Mouse (Mus musculus): Measurements from ENCODE around the gene Nfib. TPM values are rescaled to one million over a fixed set of nuclear protein-coding genes. Genes with fewer than 3 reads are reported as not detected.

The Nfib gene
- polyA plus RNA-seq, 1 experiment from 2014 or later: 31.8 TPM

GRCm38 (mm10) chr4:82676104-82676503, 29.4 kb downstream of the Nfib start:
- Histone ChIP-seq H3K4me2 (ENCODE audit: low read depth, severe bottlenecking) (no peak overlapping the region), H3K4me1 (ENCODE audit: control insufficient read depth, insufficient read depth, low read length) (no peaks in the 10 kb centered on the region; the same call in 1 of the 2 replicates), H3K27me3 (ENCODE audit: control insufficient read depth, insufficient read depth, low read length) (no peaks in the 10 kb centered on the region), H3K36me3 (ENCODE audit: control insufficient read depth, insufficient read depth, low read length) (no peaks in the 10 kb centered on the region), H3K9ac (ENCODE audit: low read length) (no peak overlapping the region), H3K4me3 (ENCODE audit: low read depth, low read length) (no peak overlapping the region), H3K9me3 (ENCODE audit: control insufficient read depth, low read length) (no peaks in the 10 kb centered on the region), H3K27ac (replicated peaks; ENCODE audit: low read depth, low read length) (no peak overlapping the region)
- 94% methylated on average over 2 of the region's 2 CpGs for WGBS
- ATAC-seq (ENCODE audit: insufficient number of reproducible peaks, low FRiP score, low TSS enrichment, low read depth) (no peak), DNase-seq (ENCODE audit: low spot score) (no peak)

- Histone ChIP-seq H3K9me3 (ENCODE audit: control insufficient read depth, low read length) (no peaks in the 10 kb centered on the region), H3K4me2 (ENCODE audit: low read depth, severe bottlenecking) (no peak overlapping the region), H3K4me3 (ENCODE audit: low read depth, low read length) (no peak overlapping the region), H3K9ac (ENCODE audit: low read length) (no peak overlapping the region), H3K4me1 (ENCODE audit: control insufficient read depth, insufficient read depth, low read length) (no peaks in the 10 kb centered on the region; the same call in 1 of the 2 replicates), H3K27me3 (ENCODE audit: control insufficient read depth, insufficient read depth, low read length) (no peaks in the 10 kb centered on the region), H3K36me3 (ENCODE audit: control insufficient read depth, insufficient read depth, low read length) (no peaks in the 10 kb centered on the region), H3K27ac (replicated peaks; ENCODE audit: low read depth, low read length) (no peak overlapping the region)
- 82% methylated on average over 3 of the region's 3 CpGs for WGBS
- DNase-seq (ENCODE audit: low spot score) (no peak), ATAC-seq (ENCODE audit: insufficient number of reproducible peaks, low FRiP score, low TSS enrichment, low read depth) (no peak)
These were observed 38.2 kb downstream of the Nfib start for GRCm38 (mm10) chr4:82667271-82667872.

- H3K4me3 ChIP-seq (ENCODE audit: low read depth, low read length): no peak overlapping the region
- WGBS: 91% methylated on average over 7 of the region's 7 CpGs
These were observed 41.1 kb downstream of the Nfib start for GRCm38 (mm10) chr4:82664436-82664835.

GRCm38 (mm10) chr4:82663749-82664381, 41.7 kb downstream of the Nfib start:
- H3K4me2 ChIP-seq (ENCODE audit: low read depth, severe bottlenecking): no peak overlapping the region
- H3K36me3 ChIP-seq (ENCODE audit: control insufficient read depth, insufficient read depth, low read length): no peaks in the 10 kb centered on the region
- 86% methylated on average over 6 of the region's 6 CpGs for WGBS
- H3K4me1 ChIP-seq (ENCODE audit: control insufficient read depth, insufficient read depth, low read length): no peaks in the 10 kb centered on the region; the same call in 1 of the 2 replicates
- ATAC-seq (ENCODE audit: insufficient number of reproducible peaks, low FRiP score, low TSS enrichment, low read depth) (no peak), DNase-seq (ENCODE audit: low spot score) (peak; percentile 28)
- no peaks in the 10 kb centered on the region for H3K9me3 ChIP-seq (ENCODE audit: control insufficient read depth, low read length)
- H3K4me3 ChIP-seq (ENCODE audit: low read depth, low read length): no peak overlapping the region
- H3K27ac ChIP-seq (replicated peaks; ENCODE audit: low read depth, low read length): no peak overlapping the region
- H3K9ac ChIP-seq (ENCODE audit: low read length): no peak overlapping the region
- no peaks in the 10 kb centered on the region for H3K27me3 ChIP-seq (ENCODE audit: control insufficient read depth, insufficient read depth, low read length)

More at GRCm38 (mm10) chr4:82664436-82664835, 41.1 kb downstream of the Nfib start:
- DNase-seq (ENCODE audit: low spot score) (no peak), ATAC-seq (ENCODE audit: insufficient number of reproducible peaks, low FRiP score, low TSS enrichment, low read depth) (no peak)
- H3K4me1 ChIP-seq (ENCODE audit: control insufficient read depth, insufficient read depth, low read length): no peaks in the 10 kb centered on the region; the same call in 1 of the 2 replicates
- no peak overlapping the region for H3K9ac ChIP-seq (ENCODE audit: low read length)
- no peak overlapping the region for H3K4me2 ChIP-seq (ENCODE audit: low read depth, severe bottlenecking)
- no peak overlapping the region for H3K27ac ChIP-seq (replicated peaks; ENCODE audit: low read depth, low read length)
- H3K27me3 ChIP-seq (ENCODE audit: control insufficient read depth, insufficient read depth, low read length): no peaks in the 10 kb centered on the region
- no peaks in the 10 kb centered on the region for H3K36me3 ChIP-seq (ENCODE audit: control insufficient read depth, insufficient read depth, low read length)
- H3K9me3 ChIP-seq (ENCODE audit: control insufficient read depth, low read length): no peaks in the 10 kb centered on the region

- no peak overlapping the region for H3K9ac ChIP-seq (ENCODE audit: low read length)
- no peak for DNase-seq (ENCODE audit: low spot score)
- no peak overlapping the region for H3K4me3 ChIP-seq (ENCODE audit: low read depth, low read length)
- H3K27me3 ChIP-seq (ENCODE audit: control insufficient read depth, insufficient read depth, low read length): no peaks in the 10 kb centered on the region
- no peak for ATAC-seq (ENCODE audit: insufficient number of reproducible peaks, low FRiP score, low TSS enrichment, low read depth)
- H3K9me3 ChIP-seq (ENCODE audit: control insufficient read depth, low read length): no peaks in the 10 kb centered on the region
- no peak overlapping the region for H3K27ac ChIP-seq (replicated peaks; ENCODE audit: low read depth, low read length)
- no peaks in the 10 kb centered on the region; the same call in 1 of the 2 replicates for H3K4me1 ChIP-seq (ENCODE audit: control insufficient read depth, insufficient read depth, low read length)
- no peak overlapping the region for H3K4me2 ChIP-seq (ENCODE audit: low read depth, severe bottlenecking)
- H3K36me3 ChIP-seq (ENCODE audit: control insufficient read depth, insufficient read depth, low read length): no peaks in the 10 kb centered on the region
- 68% methylated on average over 3 of the region's 3 CpGs for WGBS
These were observed 42.9 kb downstream of the Nfib start for GRCm38 (mm10) chr4:82662626-82663025.

- H3K36me3 ChIP-seq (ENCODE audit: control insufficient read depth, insufficient read depth, low read length): no peaks in the 10 kb centered on the region
- H3K4me2 ChIP-seq (ENCODE audit: low read depth, severe bottlenecking): no peak overlapping the region
- H3K9me3 ChIP-seq (ENCODE audit: control insufficient read depth, low read length): no peaks in the 10 kb centered on the region
- no peaks in the 10 kb centered on the region; the same call in 1 of the 2 replicates for H3K4me1 ChIP-seq (ENCODE audit: control insufficient read depth, insufficient read depth, low read length)
- no peaks in the 10 kb centered on the region for H3K27me3 ChIP-seq (ENCODE audit: control insufficient read depth, insufficient read depth, low read length)
- DNase-seq (ENCODE audit: low spot score): no peak
- no peak overlapping the region for H3K9ac ChIP-seq (ENCODE audit: low read length)
- 36% methylated on average over 9 of the region's 9 CpGs for whole genome bisulfite sequencing
- no peak overlapping the region for H3K27ac ChIP-seq (replicated peaks; ENCODE audit: low read depth, low read length)
- ATAC-seq (ENCODE audit: insufficient number of reproducible peaks, low FRiP score, low TSS enrichment, low read depth): no peak
- H3K4me3 ChIP-seq (ENCODE audit: low read depth, low read length): no peak overlapping the region
These were observed 43.3 kb downstream of the Nfib start for GRCm38 (mm10) chr4:82662222-82662621.

GRCm38 (mm10) chr4:82661215-82661614, 44.3 kb downstream of the Nfib start:
- 87% methylated on average over 7 of the region's 7 CpGs for WGBS
- no peak for ATAC-seq (ENCODE audit: insufficient number of reproducible peaks, low FRiP score, low TSS enrichment, low read depth)

GRCm38 (mm10) chr4:82645679-82646078, 59.9 kb downstream of the Nfib start:
- H3K4me3 ChIP-seq (ENCODE audit: low read depth, low read length): no peak overlapping the region
- H3K9ac ChIP-seq (ENCODE audit: low read length): no peak overlapping the region
- no peak overlapping the region for H3K27ac ChIP-seq (replicated peaks; ENCODE audit: low read depth, low read length)
- H3K4me2 ChIP-seq (ENCODE audit: low read depth, severe bottlenecking): no peak overlapping the region
- H3K4me1 ChIP-seq (ENCODE audit: control insufficient read depth, insufficient read depth, low read length): no peaks in the 10 kb centered on the region
- DNase-seq (ENCODE audit: low spot score) (no peak), ATAC-seq (ENCODE audit: insufficient number of reproducible peaks, low FRiP score, low TSS enrichment, low read depth) (no peak)
- WGBS: 83% methylated on average over 5 of the region's 5 CpGs
- H3K9me3 ChIP-seq (ENCODE audit: control insufficient read depth, low read length): no peaks in the 10 kb centered on the region
- no peaks in the 10 kb centered on the region for H3K36me3 ChIP-seq (ENCODE audit: control insufficient read depth, insufficient read depth, low read length)
- no peaks in the 10 kb centered on the region for H3K27me3 ChIP-seq (ENCODE audit: control insufficient read depth, insufficient read depth, low read length)

More at GRCm38 (mm10) chr4:82661215-82661614, 44.3 kb downstream of the Nfib start:
- no peak for DNase-seq (ENCODE audit: low spot score)
- no peak overlapping the region for H3K4me3 ChIP-seq (ENCODE audit: low read depth, low read length)
- H3K9me3 ChIP-seq (ENCODE audit: control insufficient read depth, low read length): no peaks in the 10 kb centered on the region
- no peak overlapping the region for H3K27ac ChIP-seq (replicated peaks; ENCODE audit: low read depth, low read length)
- no peak overlapping the region for H3K9ac ChIP-seq (ENCODE audit: low read length)
- H3K36me3 ChIP-seq (ENCODE audit: control insufficient read depth, insufficient read depth, low read length): no peaks in the 10 kb centered on the region
- no peaks in the 10 kb centered on the region for H3K27me3 ChIP-seq (ENCODE audit: control insufficient read depth, insufficient read depth, low read length)
- no peak overlapping the region for H3K4me2 ChIP-seq (ENCODE audit: low read depth, severe bottlenecking)
- H3K4me1 ChIP-seq (ENCODE audit: control insufficient read depth, insufficient read depth, low read length): no peaks in the 10 kb centered on the region; the same call in 1 of the 2 replicates

Data from limb, embryonic 11.5 days (tissue).